26 mouse cellular contexts compared by ENCODE assay signal in the genomic region with DNA sequence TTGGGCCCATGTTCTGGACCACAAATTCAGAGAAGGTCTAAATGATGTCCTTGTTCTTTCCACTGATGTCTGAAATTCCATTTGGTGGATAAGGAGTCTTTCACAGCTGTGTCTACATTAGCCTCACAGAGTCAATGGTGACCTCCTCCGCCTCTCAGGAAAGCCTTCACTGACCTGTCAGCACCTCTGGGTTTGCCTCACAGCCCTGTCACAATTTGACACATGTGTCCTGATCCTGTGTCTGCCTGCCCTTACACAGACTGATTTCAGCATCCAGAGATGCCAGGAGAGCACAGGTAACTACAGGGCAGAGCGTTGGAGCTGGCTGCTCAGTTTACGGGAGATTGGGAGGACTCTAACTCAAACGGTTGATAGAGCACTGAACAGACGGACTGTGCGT. TPM values are rescaled to one million over a fixed set of nuclear protein-coding genes. Genes with fewer than 3 reads are reported as not detected.
DNase-seq lines count a peak whose midpoint lies in the region; ATAC-seq lines count a peak whose summit lies in the region.
"Had no signal": no experiment of that assay in that cellular context is flagged by ENCODE, and none has a peak within 500 bp of the region (broad histone marks: within the 10 kb centered on the region; RNA-seq: fewer than 3 reads in every experiment).

No protein-coding gene starts in this region.

- H3K4me3 ChIP-seq in heart, embryonic 11.5 days (ENCODE audit: low read depth, low read length), result no peak overlapping the region
- no peak overlapping the region for H3K4me3 ChIP-seq in heart, embryonic 15.5 days
- no peak overlapping the region for H3K4me3 ChIP-seq in kidney, embryonic 15.5 days (replicated peaks)
- H3K4me3 ChIP-seq: forebrain, embryonic 10.5 days; forebrain, embryonic 13.5 days; hindbrain, embryonic 10.5 days; hindbrain, embryonic 13.5 days; intestine, embryonic 15.5 days had no signal

- H3K9ac ChIP-seq in heart, embryonic 11.5 days (ENCODE audit: low read depth, low read length), result no peak overlapping the region
- no peak overlapping the region for H3K9ac ChIP-seq in heart, embryonic 15.5 days
- no peak overlapping the region for H3K9ac ChIP-seq in kidney, embryonic 15.5 days
- H3K9ac ChIP-seq: forebrain, embryonic 13.5 days; hindbrain, embryonic 13.5 days; intestine, embryonic 15.5 days had no signal

- H3K9me3 ChIP-seq in heart, embryonic 11.5 days (replicated peaks; ENCODE audit: control insufficient read depth, low read length), result no peaks in the 10 kb centered on the region
- no peaks in the 10 kb centered on the region for H3K9me3 ChIP-seq in heart, embryonic 15.5 days (replicated peaks)
- no peaks in the 10 kb centered on the region for H3K9me3 ChIP-seq in kidney, embryonic 15.5 days (replicated peaks)
- H3K9me3 ChIP-seq: forebrain, embryonic 10.5 days; forebrain, embryonic 13.5 days; hindbrain, embryonic 10.5 days; hindbrain, embryonic 13.5 days; intestine, embryonic 15.5 days had no signal

- no peak overlapping the region for H3K4me2 ChIP-seq in heart, embryonic 11.5 days
- H3K4me2 ChIP-seq in heart, embryonic 15.5 days, result no peak overlapping the region
- H3K4me2 ChIP-seq in kidney, embryonic 15.5 days, result no peak overlapping the region
- H3K4me2 ChIP-seq: forebrain, embryonic 13.5 days; hindbrain, embryonic 13.5 days; intestine, embryonic 15.5 days had no signal

- no peak overlapping the region for H3K27ac ChIP-seq in heart, embryonic 11.5 days (ENCODE audit: low read depth, low read length)
- H3K27ac ChIP-seq in heart, embryonic 15.5 days, result 0 out of 2 replicates have a peak overlapping the region, but pooled peaks have one; percentile 9
- no peak overlapping the region for H3K27ac ChIP-seq in kidney, embryonic 15.5 days
- H3K27ac ChIP-seq: forebrain, embryonic 10.5 days; forebrain, embryonic 13.5 days; hindbrain, embryonic 10.5 days; hindbrain, embryonic 13.5 days; intestine, embryonic 15.5 days had no signal

- H3K4me1 ChIP-seq in heart, embryonic 11.5 days (ENCODE audit: control insufficient read depth, insufficient read depth, low read length), result no peaks in the 10 kb centered on the region
- H3K4me1 ChIP-seq in heart, embryonic 15.5 days (replicated peaks), result peaks cover 3% of the 10 kb centered on the region; the same call in 1 of the 2 replicates
- no peaks in the 10 kb centered on the region for H3K4me1 ChIP-seq in kidney, embryonic 15.5 days
- H3K4me1 ChIP-seq: forebrain, embryonic 10.5 days; forebrain, embryonic 13.5 days; hindbrain, embryonic 10.5 days; intestine, embryonic 15.5 days had no signal

- H3K27me3 ChIP-seq in heart, embryonic 11.5 days (ENCODE audit: control insufficient read depth, insufficient read depth, low read length), result no peaks in the 10 kb centered on the region
- no peaks in the 10 kb centered on the region for H3K27me3 ChIP-seq in heart, embryonic 15.5 days
- H3K27me3 ChIP-seq in kidney, embryonic 15.5 days, result no peaks in the 10 kb centered on the region
- H3K27me3 ChIP-seq: forebrain, embryonic 13.5 days; hindbrain, embryonic 13.5 days; intestine, embryonic 15.5 days had no signal

- H3K36me3 ChIP-seq in heart, embryonic 11.5 days (ENCODE audit: control insufficient read depth, insufficient read depth, low read length), result no peaks in the 10 kb centered on the region
- no peaks in the 10 kb centered on the region for H3K36me3 ChIP-seq in heart, embryonic 15.5 days
- no peaks in the 10 kb centered on the region for H3K36me3 ChIP-seq in kidney, embryonic 15.5 days
- H3K36me3 ChIP-seq: forebrain, embryonic 10.5 days; hindbrain, embryonic 10.5 days; hindbrain, embryonic 13.5 days; intestine, embryonic 15.5 days had no signal

- ATAC-seq in heart, embryonic 11.5 days (replicated peaks; ENCODE audit: insufficient number of reproducible peaks, low FRiP score, low TSS enrichment), result peak; percentile 35; the same call in 1 of the 2 replicates
- ATAC-seq in heart, embryonic 15.5 days (replicated peaks; ENCODE audit: insufficient number of reproducible peaks, insufficient read depth, low FRiP score, low read depth), result 0 out of 2 replicates have a peak, but pooled peaks have one; percentile 35
- 0 out of 2 replicates have a peak, but pooled peaks have one; percentile 26 for ATAC-seq in kidney, embryonic 15.5 days (replicated peaks; ENCODE audit: low FRiP score)
- ATAC-seq: activated CD4-positive, CD25-positive, alpha-beta regulatory T cell, adult 4 months; forebrain, embryonic 13.5 days; forebrain, embryonic 16.5 days; hindbrain, embryonic 16.5 days; intestine, embryonic 15.5 days had no signal

- peak; percentile 21 for DNase-seq in embryo, embryonic 10 days (ENCODE audit: low spot score)
- no peak for DNase-seq in embryo, embryonic 11 days
- DNase-seq in heart, adult 8-10 months (ENCODE audit: low spot score), result no peak
- no peak for DNase-seq in heart, postnatal 4 days
- no peak for DNase-seq in kidney, adult 11 months
- DNase-seq: adrenal gland, adult 8-10 months; adrenal gland, postnatal 25 days; cerebellum, adult 11-12 months; cerebellum, adult 8-10 months; cerebellum, postnatal 10 days; cerebellum, postnatal 36 days; gastrocnemius, postnatal 10 days; gastrocnemius, postnatal 36 days; kidney, adult 18-20 months had no signal

- WGBS in heart, embryonic 11.5 days (ENCODE audit: insufficient replicate concordance), result 59% methylated on average over 6 of the region's 6 CpGs
- 35% methylated on average over 6 of the region's 6 CpGs for WGBS in heart, embryonic 15.5 days
- 61% methylated on average over 6 of the region's 6 CpGs for WGBS in kidney, embryonic 15.5 days

RNA-seq across cellular contexts. Expression of gene Snap91, which starts 45.2 kb away (rescaled TPM):
- 23.5 and 26.2 TPM in 2 replicates for polyA plus RNA-seq in heart, embryonic 11.5 days (2014; fragmentation: Nextera tagmentation; extraction: Ambion mirVana)
- 1 to 10 TPM; 4.1 to 8.7 (median 6.3) TPM for total RNA-seq in heart, adult 8-10 months (2022)
- polyA plus RNA-seq in heart, embryonic 15.5 days (2015; fragmentation: Nextera tagmentation; extraction: Ambion mirVana), result 81.6 and 86.1 TPM in 2 replicates
- 100 to 1,000 TPM in 1 of 2 experiments, 10 to 100 TPM in 1; 94.6 to 105 TPM for total RNA-seq in heart, postnatal 4 days (2021)
- polyA plus RNA-seq in kidney, embryonic 15.5 days (2015; fragmentation: Nextera tagmentation; extraction: Ambion mirVana), result 20.6 and 21.3 TPM in 2 replicates
- total RNA-seq: granulocyte monocyte progenitor cell, adult 5-6 weeks had no signal
- polyA plus RNA-seq: activated CD4-positive, CD25-positive, alpha-beta regulatory T cell, adult 4 months had no signal
